Mouse (Mus musculus) forebrain, embryonic 13.5 days (tissue): ENCODE data around the gene Castor1. TPM values are rescaled to one million over a fixed set of nuclear protein-coding genes. Genes with fewer than 3 reads are reported as not detected.

Source experiments
- ATAC-seq: fragments of 200-750 bp; cut with Nextera tagmentation; 2 replicates; pipeline ENCODE4 v1.8.0; 2017
- H3K27ac ChIP-seq: fragments of 300-500 bp; sonication (generic); 2 replicates; pipeline ENCODE4 v1.5.1; 2015; ENCODE audit warnings: inconsistent platforms, mild to moderate bottlenecking, moderate library complexity
- H3K27me3 ChIP-seq: fragments of 300-500 bp; sonication (generic); 2 replicates; pipeline ENCODE4 v1.6.1; 2015; ENCODE audit warnings: mild to moderate bottlenecking, inconsistent platforms
- H3K36me3 ChIP-seq: fragments of 300-500 bp; sonication (generic); 2 replicates; pipeline ENCODE4 v1.6.1; 2015; ENCODE audit warnings: mild to moderate bottlenecking, inconsistent platforms; ENCODE audit not compliant: poor library complexity, severe bottlenecking
- H3K4me1 ChIP-seq: fragments of 300-500 bp; sonication (generic); 2 replicates; pipeline ENCODE4 v1.6.1; 2015; ENCODE audit warnings: inconsistent platforms
- H3K4me2 ChIP-seq: fragments of 300-500 bp; sonication (generic); 2 replicates; pipeline ENCODE4 v1.6.1; 2015; ENCODE audit warnings: inconsistent platforms, mild to moderate bottlenecking, moderate library complexity
- H3K4me3 ChIP-seq: fragments of 300-500 bp; sonication (generic); 2 replicates; pipeline ENCODE4 v1.5.1; 2015; ENCODE audit warnings: mild to moderate bottlenecking, inconsistent platforms
- H3K9ac ChIP-seq: fragments of 300-500 bp; sonication (generic); 2 replicates; pipeline ENCODE4 v1.6.1; 2015; ENCODE audit warnings: mild to moderate bottlenecking, inconsistent platforms
- H3K9me3 ChIP-seq: fragments of 300-500 bp; sonication (generic); replicated peaks from 2 replicates; pipeline ENCODE4 v1.6.1; 2016; ENCODE audit warnings: inconsistent platforms
- WGBS: fragments of 180-500 bp; shearing (Covaris S2); methylation state at CpG from one replicate; pipeline ENCODE4 v1.1.7; 2015; 5-methylcytosine and 5-hydroxymethylcytosine counted together
- polyA plus RNA-seq: library from polyadenylated mRNA; unstranded; fragments of >200 nt; fragmentation: Nextera tagmentation; extraction: Ambion mirVana; gene quantifications from 2 replicates; pipeline ENCODE4 v1.2.1, GENCODE M21; 2015

Castor1 gene
- polyA plus RNA-seq, 1 experiment from 2014 or later, result 0.85 TPM

- no peak overlapping the region for H3K4me3 ChIP-seq
- H3K4me1 ChIP-seq, result no peaks in the 10 kb centered on the region
- H3K27ac ChIP-seq, result no peak overlapping the region
- no peaks in the 10 kb centered on the region for H3K36me3 ChIP-seq
- H3K27me3 ChIP-seq, result no peaks in the 10 kb centered on the region
- WGBS, result 90% methylated on average over 6 of the region's 6 CpGs
- H3K9me3 ChIP-seq, result no peaks in the 10 kb centered on the region
- H3K9ac ChIP-seq, result no peak overlapping the region
- no peak overlapping the region for H3K4me2 ChIP-seq
- no peak for ATAC-seq
Measured at GRCm38 (mm10) chr11:4238167-4238566, 20.1 kb downstream of the Castor1 start.

- H3K27ac ChIP-seq, result no peak overlapping the region
- 94% methylated on average over 23 of the region's 23 CpGs for WGBS
- no peaks in the 10 kb centered on the region for H3K36me3 ChIP-seq
- H3K4me3 ChIP-seq, result no peak overlapping the region
- no peaks in the 10 kb centered on the region for H3K9me3 ChIP-seq
- no peaks in the 10 kb centered on the region for H3K27me3 ChIP-seq
- no peak overlapping the region for H3K4me2 ChIP-seq
- H3K4me1 ChIP-seq, result no peaks in the 10 kb centered on the region
- no peak for ATAC-seq
- no peak overlapping the region for H3K9ac ChIP-seq
Measured at GRCm38 (mm10) chr11:4239691-4240090, 21.7 kb downstream of the Castor1 start.

GRCm38 (mm10) chr11:4240151-4240550 is 22.1 kb downstream of the Castor1 start:
- ATAC-seq, result no peak
- no peaks in the 10 kb centered on the region for H3K36me3 ChIP-seq
- H3K4me2 ChIP-seq, result no peak overlapping the region
- H3K9me3 ChIP-seq, result no peaks in the 10 kb centered on the region
- no peaks in the 10 kb centered on the region for H3K4me1 ChIP-seq
- no peak overlapping the region for H3K9ac ChIP-seq
- no peaks in the 10 kb centered on the region for H3K27me3 ChIP-seq
- H3K4me3 ChIP-seq, result no peak overlapping the region
- 84% methylated on average over 7 of the region's 7 CpGs for WGBS
- H3K27ac ChIP-seq, result no peak overlapping the region

GRCm38 (mm10) chr11:4241180-4241579 is 23.2 kb downstream of the Castor1 start:
- no peak overlapping the region for H3K4me3 ChIP-seq
- H3K27ac ChIP-seq, result no peak overlapping the region
- no peaks in the 10 kb centered on the region for H3K27me3 ChIP-seq
- no peak overlapping the region for H3K4me2 ChIP-seq
- H3K9me3 ChIP-seq, result no peaks in the 10 kb centered on the region
- H3K4me1 ChIP-seq, result no peaks in the 10 kb centered on the region
- no peak overlapping the region for H3K9ac ChIP-seq
- H3K36me3 ChIP-seq, result no peaks in the 10 kb centered on the region
- ATAC-seq, result no peak
- WGBS, result 77% methylated on average over 4 of the region's 4 CpGs

GRCm38 (mm10) chr11:4246126-4246525 is 28.1 kb downstream of the Castor1 start:
- Histone ChIP-seq H3K4me1 (no peaks in the 10 kb centered on the region), H3K27ac (no peak overlapping the region), H3K36me3 (no peaks in the 10 kb centered on the region), H3K9me3 (no peaks in the 10 kb centered on the region), H3K4me3 (no peak overlapping the region), H3K4me2 (no peak overlapping the region), H3K27me3 (no peaks in the 10 kb centered on the region), H3K9ac (no peak overlapping the region)
- 80% methylated on average over 6 of the region's 6 CpGs for WGBS
- ATAC-seq, result no peak

GRCm38 (mm10) chr11:4246623-4247022 is 28.6 kb downstream of the Castor1 start:
- Histone ChIP-seq H3K27me3 (no peaks in the 10 kb centered on the region), H3K4me3 (no peak overlapping the region), H3K9ac (no peak overlapping the region), H3K4me1 (no peaks in the 10 kb centered on the region), H3K9me3 (no peaks in the 10 kb centered on the region), H3K27ac (no peak overlapping the region), H3K36me3 (no peaks in the 10 kb centered on the region), H3K4me2 (no peak overlapping the region)
- WGBS, result 83% methylated on average over 4 of the region's 4 CpGs
- no peak for ATAC-seq

GRCm38 (mm10) chr11:4247201-4247959 is 29.4 kb downstream of the Castor1 start:
- Histone ChIP-seq H3K27me3 (no peaks in the 10 kb centered on the region), H3K4me2 (no peak overlapping the region), H3K4me1 (no peaks in the 10 kb centered on the region), H3K36me3 (no peaks in the 10 kb centered on the region), H3K9ac (no peak overlapping the region), H3K9me3 (no peaks in the 10 kb centered on the region), H3K4me3 (no peak overlapping the region), H3K27ac (no peak overlapping the region)
- WGBS, result 81% methylated on average over 14 of the region's 14 CpGs
- ATAC-seq, result no peak

GRCm38 (mm10) chr11:4249151-4249550 is 31.1 kb downstream of the Castor1 start:
- no peak for ATAC-seq
- Histone ChIP-seq H3K27ac (no peak overlapping the region), H3K4me2 (no peak overlapping the region), H3K9me3 (no peaks in the 10 kb centered on the region), H3K4me1 (no peaks in the 10 kb centered on the region), H3K9ac (no peak overlapping the region), H3K36me3 (no peaks in the 10 kb centered on the region), H3K27me3 (no peaks in the 10 kb centered on the region), H3K4me3 (no peak overlapping the region)
- 98% methylated on average over 3 of the region's 3 CpGs for WGBS

GRCm38 (mm10) chr11:4250290-4250689 is 32.3 kb downstream of the Castor1 start:
- Histone ChIP-seq H3K27ac (no peak overlapping the region), H3K4me2 (no peak overlapping the region), H3K4me1 (no peaks in the 10 kb centered on the region), H3K27me3 (no peaks in the 10 kb centered on the region), H3K9ac (no peak overlapping the region), H3K36me3 (no peaks in the 10 kb centered on the region), H3K4me3 (no peak overlapping the region), H3K9me3 (no peaks in the 10 kb centered on the region)
- 82% methylated on average over 7 of the region's 7 CpGs for WGBS
- ATAC-seq, result no peak

GRCm38 (mm10) chr11:4251376-4251775 is 33.4 kb downstream of the Castor1 start:
- Histone ChIP-seq H3K4me2 (no peak overlapping the region), H3K36me3 (no peaks in the 10 kb centered on the region), H3K4me3 (no peak overlapping the region), H3K9me3 (no peaks in the 10 kb centered on the region), H3K27me3 (no peaks in the 10 kb centered on the region), H3K4me1 (no peaks in the 10 kb centered on the region), H3K27ac (no peak overlapping the region), H3K9ac (no peak overlapping the region)
- WGBS, result 79% methylated on average over 3 of the region's 3 CpGs
- ATAC-seq, result no peak

GRCm38 (mm10) chr11:4252886-4253285 is 34.9 kb downstream of the Castor1 start:
- Histone ChIP-seq H3K9me3 (no peaks in the 10 kb centered on the region), H3K4me1 (no peaks in the 10 kb centered on the region), H3K27ac (no peak overlapping the region), H3K36me3 (no peaks in the 10 kb centered on the region), H3K9ac (no peak overlapping the region), H3K4me3 (no peak overlapping the region), H3K27me3 (no peaks in the 10 kb centered on the region), H3K4me2 (no peak overlapping the region)
- no peak for ATAC-seq
- 66% methylated on average over 2 of the region's 2 CpGs for WGBS

- Histone ChIP-seq H3K36me3 (no peaks in the 10 kb centered on the region), H3K9me3 (no peaks in the 10 kb centered on the region), H3K27me3 (no peaks in the 10 kb centered on the region), H3K9ac (no peak within 1 kb of the TSS), H3K4me1 (peaks cover 20% of the 10 kb centered on the region), H3K4me3 (no peak within 1 kb of the TSS), H3K27ac (no peak within 1 kb of the TSS), H3K4me2 (no peak within 1 kb of the TSS)
- WGBS, result 61% methylated on average over 11 of the region's 11 CpGs
- ATAC-seq, result no peak
Measured at GRCm38 (mm10) chr11:4256846-4257607, 39.0 kb downstream of the Castor1 start, which contains the start of gene Lif. Gene Lif (plus strand): TSS chr11:4257557.
